7 mouse cellular contexts compared by ENCODE assay signal in genomic region chr4:136021549-136022047, GRCm38 (mm10). TPM values are rescaled to one million over a fixed set of nuclear protein-coding genes. Genes with fewer than 3 reads are reported as not detected.
A peak's percentile ranks its signal among the peaks of the same experiment; 100 is the strongest.
DNase-seq lines count a peak whose midpoint lies in the region; ATAC-seq and TF ChIP-seq lines count a peak whose summit lies in the region.

Gene Eloa (minus strand): TSS chr4:136021763.

- peak within 1 kb of the TSS; percentile 99 for H3K9ac ChIP-seq in intestine, postnatal 0 days (ENCODE audit: low read depth, low read length)
- H3K9ac ChIP-seq in midbrain, embryonic 12.5 days (replicated peaks): peak within 1 kb of the TSS; percentile 99

- peaks cover 16% of the 10 kb centered on the region for H3K4me1 ChIP-seq in embryonic facial prominence, embryonic 10.5 days
- H3K4me1 ChIP-seq in intestine, postnatal 0 days (replicated peaks; ENCODE audit: control insufficient read depth, insufficient read depth, low read length): no peaks in the 10 kb centered on the region; the same call in 1 of the 2 replicates
- peaks cover 16% of the 10 kb centered on the region for H3K4me1 ChIP-seq in midbrain, embryonic 12.5 days
- H3K4me1 ChIP-seq in small intestine, adult 2 months (ENCODE audit: control insufficient read depth, insufficient read depth, insufficient read length, low read length): peaks cover 4% of the 10 kb centered on the region; the same call in 1 of the 2 replicates

- H3K27me3 ChIP-seq in embryonic facial prominence, embryonic 10.5 days (replicated peaks; ENCODE audit: low read depth, poor library complexity, severe bottlenecking): no peaks in the 10 kb centered on the region
- no peaks in the 10 kb centered on the region for H3K27me3 ChIP-seq in intestine, postnatal 0 days (replicated peaks; ENCODE audit: control insufficient read depth, insufficient read depth, low read length)
- H3K27me3 ChIP-seq in midbrain, embryonic 12.5 days: no peaks in the 10 kb centered on the region
- H3K27me3 ChIP-seq in small intestine, adult 2 months (ENCODE audit: control insufficient read depth, insufficient read depth, low read length): no peaks in the 10 kb centered on the region

- TF ChIP-seq POLR2A in small intestine, adult 2 months (IDR thresholded peaks at IDR 0.05; ENCODE audit: low read depth, low read length): peak; percentile 83

- DNase-seq in adrenal gland, postnatal 10 days: peak; percentile 100
- peak; percentile 100 for DNase-seq in embryonic facial prominence, embryonic 10.5 days (ENCODE audit: low spot score)
- peak; percentile 71 for DNase-seq in gonadal fat pad, adult 2 months (ENCODE audit: low read depth)
- peak; percentile 100 for DNase-seq in left cerebral cortex, postnatal 4 days

- peak within 1 kb of the TSS; percentile 99 for H3K4me3 ChIP-seq in embryonic facial prominence, embryonic 10.5 days
- peak within 1 kb of the TSS; percentile 92 for H3K4me3 ChIP-seq in intestine, postnatal 0 days (ENCODE audit: low read depth, low read length)
- H3K4me3 ChIP-seq in midbrain, embryonic 12.5 days: peak within 1 kb of the TSS; percentile 99
- peak within 1 kb of the TSS; percentile 91 for H3K4me3 ChIP-seq in small intestine, adult 2 months (ENCODE audit: low read depth, low read length)

- WGBS in embryonic facial prominence, embryonic 10.5 days: under 1% methylated on average over 48 of the region's 48 CpGs
- WGBS in intestine, postnatal 0 days: under 1% methylated on average over 48 of the region's 48 CpGs
- WGBS in midbrain, embryonic 12.5 days: under 1% methylated on average over 48 of the region's 48 CpGs
- 1% methylated on average over 44 of the region's 48 CpGs for WGBS in small intestine, adult 2 months

- H3K4me2 ChIP-seq in intestine, postnatal 0 days (replicated peaks; ENCODE audit: low read depth): peak within 1 kb of the TSS; percentile 69
- H3K4me2 ChIP-seq in midbrain, embryonic 12.5 days (replicated peaks): peak within 1 kb of the TSS; percentile 96

- ATAC-seq in intestine, postnatal 0 days: peak; percentile 99
- ATAC-seq in midbrain, embryonic 12.5 days (ENCODE audit: low FRiP score, low read depth): peak; percentile 97

- 0 out of 2 replicates have a peak, but pooled peaks have one; percentile 12 for TF ChIP-seq CTCF in intestine, postnatal 0 days (IDR thresholded peaks at IDR 0.05; ENCODE audit: low read depth)
- TF ChIP-seq CTCF in small intestine, adult 2 months (IDR thresholded peaks at IDR 0.05; ENCODE audit: extremely low read depth, insufficient read length, insufficient replicate concordance, low read depth, low read length): no peak

- no peaks in the 10 kb centered on the region for H3K9me3 ChIP-seq in embryonic facial prominence, embryonic 10.5 days
- no peaks in the 10 kb centered on the region for H3K9me3 ChIP-seq in intestine, postnatal 0 days (ENCODE audit: control insufficient read depth)
- no peaks in the 10 kb centered on the region for H3K9me3 ChIP-seq in midbrain, embryonic 12.5 days

- H3K27ac ChIP-seq in embryonic facial prominence, embryonic 10.5 days (replicated peaks): peak within 1 kb of the TSS; percentile 93
- H3K27ac ChIP-seq in intestine, postnatal 0 days (ENCODE audit: low read depth, low read length): peak within 1 kb of the TSS; percentile 75
- peak within 1 kb of the TSS; percentile 86 for H3K27ac ChIP-seq in midbrain, embryonic 12.5 days (replicated peaks)
- H3K27ac ChIP-seq in small intestine, adult 2 months (ENCODE audit: insufficient read depth, low read depth, low read length): peak within 1 kb of the TSS; percentile 12

- intact Hi-C loops in left cerebral cortex, postnatal 4 days (cut with DNase I): no loop called here

- H3K36me3 ChIP-seq in embryonic facial prominence, embryonic 10.5 days (replicated peaks): peaks cover 16% of the 10 kb centered on the region; the same call in 1 of the 2 replicates
- no peaks in the 10 kb centered on the region for H3K36me3 ChIP-seq in intestine, postnatal 0 days (ENCODE audit: control insufficient read depth, insufficient read depth)
- H3K36me3 ChIP-seq in midbrain, embryonic 12.5 days: no peaks in the 10 kb centered on the region
- H3K36me3 ChIP-seq in small intestine, adult 2 months (ENCODE audit: control insufficient read depth, insufficient read depth, low read length): no peaks in the 10 kb centered on the region

RNA-seq across cellular contexts. Expression of gene Eloa, which starts in this region (rescaled TPM):
- total RNA-seq in adrenal gland, postnatal 10 days (2021): 10 to 100 TPM; 40.5 to 41.8 TPM
- polyA plus RNA-seq in embryonic facial prominence, embryonic 10.5 days (2016; fragmentation: Nextera tagmentation; extraction: Ambion mirVana): 35.0 and 37.5 TPM in 2 replicates
- 16.0 and 17.9 TPM in 2 replicates for polyA plus RNA-seq in gonadal fat pad, adult 2 months (2012; rRNA removed)
- 17.1 and 18.3 TPM in 2 replicates for polyA plus RNA-seq in intestine, postnatal 0 days (2015; fragmentation: Nextera tagmentation; extraction: Ambion mirVana)
- total RNA-seq in left cerebral cortex, postnatal 4 days (2021): 10 to 100 TPM; 34.9 to 36.1 TPM
- 34.2 and 36.1 TPM in 2 replicates for polyA plus RNA-seq in midbrain, embryonic 12.5 days (2016; fragmentation: Nextera tagmentation; extraction: Ambion mirVana)
- 3.6 and 6.2 TPM in 2 replicates for polyA plus RNA-seq in small intestine, adult 2 months (2012; rRNA removed)

Comparison
In these comparisons a context has a peak if more than half of its experiments do, and no peak if none do; other contexts are left out.
1. Peak in every context shown above with its lines: DNase-seq, ATAC-seq, H3K4me3 ChIP-seq and H3K27ac ChIP-seq.
2. H3K27ac ChIP-seq: peak in every context shown above with its lines; median percentile 93 in embryonic facial prominence, embryonic 10.5 days; 86 in midbrain, embryonic 12.5 days; 75 in intestine, postnatal 0 days; 12 in small intestine, adult 2 months.